Mouse (Mus musculus) gastrocnemius, adult 2 months (tissue): ENCODE measurements around the gene Exosc2. TPM values are rescaled to one million over a fixed set of nuclear protein-coding genes. Genes with fewer than 3 reads are reported as not detected.

Experiments used
- DNase-seq: peaks from one replicate; pipeline ENCODE4 v3.0.0; 2022
- H3K27ac ChIP-seq: fragments of 200-600 bp; 2 replicates; pipeline ENCODE4 v1.8.1; 2022; ENCODE audit warnings: mild to moderate bottlenecking
- H3K4me3 ChIP-seq: fragments of 200-600 bp; 2 replicates; pipeline ENCODE4 v1.8.1; 2022; ENCODE audit warnings: mild to moderate bottlenecking, moderate library complexity
- CTCF ChIP-seq: fragments of 200-600 bp; IDR thresholded peaks from 2 replicates; pipeline ENCODE4 v1.8.1; 2022; ENCODE audit warnings: antibody characterized with exemption, mild to moderate bottlenecking, moderate library complexity
- intact Hi-C: fragments of 180-260 bp; cut with DNase I; formaldehyde crosslinking; loops from one replicate; pipeline ENCODE4 v1.15.1; 2025
- long read RNA-seq, 2 experiments: library from polyadenylated mRNA; stranded (forward); transcript quantifications; one replicate each; pipeline ENCODE4 v2.0.0; 2021
- total RNA-seq, 2 experiments: library from RNA; stranded (reverse); gene quantifications; 2 replicates each; pipeline ENCODE4 v1.2.3; 2021

The Exosc2 gene
- 1 to 10 TPM; 8.1 to 8.3 TPM for total RNA-seq
- long read RNA-seq, experiment 1, transcript Exosc2-201 (9 exons, 1,686 nt): major isoform, 21 of 23 reads
- long read RNA-seq, experiment 1, partial matches to known transcripts: 0 of 23 reads
- long read RNA-seq, experiment 1, other reads (novel, unspliced or antisense): 2 of 23 reads
- long read RNA-seq, experiment 2, transcript Exosc2-201 (9 exons, 1,686 nt): major isoform, 12 of 15 reads
- long read RNA-seq, experiment 2, partial matches to known transcripts: 1 of 15 reads
- long read RNA-seq, experiment 2, other reads (novel, unspliced or antisense): 2 of 15 reads

- H3K4me3 ChIP-seq: peak within 1 kb of the TSS; percentile 84
- peak within 1 kb of the TSS; percentile 88 for H3K27ac ChIP-seq
- intact Hi-C loops: loop anchor here (2.0 to 5.0 kb wide), 2 partner anchors 98 to 188 kb away; partner anchors contain the start of gene Fubp3
- no peak for TF ChIP-seq CTCF
- DNase-seq: peak; percentile 92
These were observed at the start of gene Exosc2 for GRCm38 (mm10) chr2:31670551-31671035. Gene Exosc2, plus strand, starts transcription at chr2:31670715.

- no peak overlapping the region for H3K4me3 ChIP-seq
- no peak overlapping the region for H3K27ac ChIP-seq
- no peak for TF ChIP-seq CTCF
- no peak for DNase-seq
- intact Hi-C loops: no loop called here
These were observed 37.0 kb upstream of the Exosc2 start for GRCm38 (mm10) chr2:31633531-31633930.

GRCm38 (mm10) chr2:31635281-31636137, 35.0 kb upstream of the Exosc2 start:
- Histone ChIP-seq H3K27ac (no peak overlapping the region), H3K4me3 (peak overlapping the region; percentile 33)
- TF ChIP-seq CTCF: no peak
- intact Hi-C loops: no loop called here
- DNase-seq: no peak

GRCm38 (mm10) chr2:31636138-31636741, 34.3 kb upstream of the Exosc2 start:
- no peak for TF ChIP-seq CTCF
- no peak for DNase-seq
- intact Hi-C loops: no loop called here
- H3K27ac ChIP-seq: no peak overlapping the region
- peak overlapping the region; percentile 33 for H3K4me3 ChIP-seq

GRCm38 (mm10) chr2:31636742-31637141, 33.8 kb upstream of the Exosc2 start:
- no peak for DNase-seq
- H3K27ac ChIP-seq: no peak overlapping the region
- no peak for TF ChIP-seq CTCF
- peak overlapping the region; percentile 33; the same call in 1 of the 2 replicates for H3K4me3 ChIP-seq
- intact Hi-C loops: no loop called here

- Histone ChIP-seq H3K4me3 (no peak overlapping the region), H3K27ac (no peak overlapping the region)
- no peak for DNase-seq
- TF ChIP-seq CTCF: no peak
- intact Hi-C loops: no loop called here
These were observed 33.2 kb upstream of the Exosc2 start for GRCm38 (mm10) chr2:31637311-31637710.

GRCm38 (mm10) chr2:31637807-31638206, 32.7 kb upstream of the Exosc2 start:
- TF ChIP-seq CTCF: peak; percentile 3; the same call in 1 of the 2 replicates
- peak; percentile 53 for DNase-seq
- intact Hi-C loops: no loop called here
- H3K27ac ChIP-seq: no peak overlapping the region
- H3K4me3 ChIP-seq: no peak overlapping the region

- Histone ChIP-seq H3K4me3 (no peak overlapping the region), H3K27ac (no peak overlapping the region)
- no peak for TF ChIP-seq CTCF
- DNase-seq: no peak
- intact Hi-C loops: no loop called here
These were observed 31.7 kb upstream of the Exosc2 start for GRCm38 (mm10) chr2:31638581-31639465.

GRCm38 (mm10) chr2:31639466-31639760, 31.1 kb upstream of the Exosc2 start:
- intact Hi-C loops: no loop called here
- TF ChIP-seq CTCF: no peak
- H3K4me3 ChIP-seq: no peak overlapping the region

GRCm38 (mm10) chr2:31639901-31640608, 30.5 kb upstream of the Exosc2 start, which contains the start of gene Prdm12:
Gene Prdm12, plus strand, starts transcription at chr2:31640037.
- TF ChIP-seq CTCF: no peak
- no peak for DNase-seq
- no peak within 1 kb of the TSS for H3K27ac ChIP-seq
- peak within 1 kb of the TSS; percentile 66 for H3K4me3 ChIP-seq
- intact Hi-C loops: no loop called here

More at GRCm38 (mm10) chr2:31639466-31639760, 31.1 kb upstream of the Exosc2 start:
- no peak for DNase-seq
- no peak overlapping the region for H3K27ac ChIP-seq

GRCm38 (mm10) chr2:31640609-31641507, 29.7 kb upstream of the Exosc2 start:
- H3K4me3 ChIP-seq: peak overlapping the region; percentile 66
- intact Hi-C loops: no loop called here
- H3K27ac ChIP-seq: no peak overlapping the region
- TF ChIP-seq CTCF: no peak
- DNase-seq: peak; percentile 37
